Mouse (Mus musculus) inflammation-experienced regulatory T-cells, adult 16 weeks (primary cell): ENCODE measurements around the gene Adora2b. TPM values are rescaled to one million over a fixed set of nuclear protein-coding genes. Genes with fewer than 3 reads are reported as not detected.

ENCODE experiments used
- polyA plus RNA-seq: library from polyadenylated mRNA; unstranded; fragments of 100-300 nt; shearing (Covaris generic); gene quantifications from one replicate; pipeline ENCODE4 v1.2.1, GENCODE M21; 2017

Adora2b gene
- not detected for polyA plus RNA-seq

GRCm38 (mm10) chr11:62248401-62249244, at the start of gene Adora2b:
Gene Adora2b (plus strand): TSS chr11:62248984.

DNA sequence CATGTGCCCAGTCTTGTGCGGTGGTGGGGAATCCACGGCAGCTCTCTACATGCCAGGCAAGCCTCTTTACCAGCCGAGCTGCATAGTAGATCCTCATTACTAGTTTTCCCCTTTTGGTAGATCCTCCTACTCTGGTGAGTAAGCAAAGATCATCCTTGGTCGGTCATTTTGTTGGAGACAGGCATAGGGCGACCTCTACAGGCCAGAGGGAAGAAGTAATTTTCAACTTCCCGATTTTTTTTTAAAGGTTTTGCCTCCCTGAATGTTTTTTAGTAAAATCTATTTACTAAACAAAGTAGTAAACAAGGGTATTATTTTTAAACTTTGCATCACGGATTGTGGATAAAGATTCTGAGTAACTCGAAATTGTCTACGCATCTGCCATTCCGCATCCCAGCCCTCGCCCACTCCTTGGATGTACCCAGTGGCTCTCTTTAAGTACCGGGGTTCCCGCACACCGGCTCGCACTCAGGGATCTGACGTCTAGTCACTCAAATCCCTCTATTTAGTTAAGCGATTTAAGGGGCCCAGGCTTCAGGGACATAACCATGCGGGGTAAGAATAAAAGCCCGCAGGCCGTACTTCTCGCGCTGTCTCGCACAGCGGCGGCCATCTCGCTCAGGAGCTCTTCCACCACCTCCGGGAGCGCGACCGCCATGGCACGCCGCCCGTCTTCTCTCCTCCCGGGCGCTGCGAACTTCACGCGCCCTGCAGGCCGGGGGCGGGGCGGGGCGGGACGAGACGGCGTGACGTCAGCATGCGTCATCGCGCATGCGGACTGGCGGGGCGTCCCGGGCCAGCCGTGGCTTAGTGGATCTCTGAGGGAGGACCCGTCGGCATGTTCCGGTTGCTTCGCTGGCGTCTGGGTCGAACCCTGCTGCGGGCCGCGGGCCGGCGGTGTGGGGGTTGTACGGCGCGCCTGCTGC, 32.2 kb downstream of the Adora2b start, which contains the start of the genes Zswim7 and Ttc19:
Zswim7 (minus strand) TSS at position 701 of the 926 bp plus-strand sequence.
Ttc19 (plus strand) TSS at position 799 of the 926 bp plus-strand sequence.

Other genes starting within 250 kb of the Adora2b start
- gene Zswim7, start 32.4 kb downstream of the Adora2b start, polyA plus RNA-seq = 11.0 TPM
- gene Ttc19, start 32.5 kb downstream of the Adora2b start, polyA plus RNA-seq = 6.9 TPM
- 10.3 TPM for gene Pigl, start 209.5 kb downstream of the Adora2b start, polyA plus RNA-seq
- 99.7 TPM for gene Ncor1, start 209.6 kb downstream of the Adora2b start, polyA plus RNA-seq